ENCODE assay signal across 25 mouse cellular contexts in the genomic region with DNA sequence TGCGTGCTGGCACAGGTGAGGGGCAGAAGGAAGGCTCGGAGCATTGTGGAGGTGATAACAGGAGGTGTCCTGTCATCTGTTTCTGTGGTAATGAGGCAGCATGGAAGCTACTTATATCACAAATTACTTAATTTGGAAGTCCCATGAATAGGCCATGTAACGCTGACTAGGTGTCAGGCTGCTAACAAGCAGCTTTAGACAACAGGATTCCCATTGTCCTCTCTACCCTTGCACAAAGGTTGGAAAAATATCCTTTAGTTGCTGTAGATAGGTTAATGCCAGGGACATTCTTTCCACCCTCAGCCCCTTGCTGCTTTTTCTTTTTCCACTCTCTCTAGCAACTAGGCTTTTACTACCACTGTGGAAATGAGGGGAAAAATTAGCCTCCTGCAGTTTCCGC.
"Had no signal": no experiment of that assay in that cellular context is flagged by ENCODE, and none has a peak within 500 bp of the region (broad histone marks: within the 10 kb centered on the region; RNA-seq: fewer than 3 reads in every experiment).

No protein-coding gene starts in this region.

- H3K4me1 ChIP-seq: liver, embryonic 12.5 days; liver, embryonic 15.5 days; stomach, embryonic 15.5 days had no signal

- H3K36me3 ChIP-seq: limb, embryonic 10.5 days; limb, embryonic 13.5 days; liver, embryonic 12.5 days; liver, embryonic 15.5 days; lung, embryonic 15.5 days; midbrain, embryonic 10.5 days; midbrain, embryonic 13.5 days; neural tube, embryonic 13.5 days; stomach, embryonic 15.5 days had no signal

- H3K4me3 ChIP-seq: layer of hippocampus, adult 2 months; limb, embryonic 10.5 days; limb, embryonic 13.5 days; liver, embryonic 12.5 days; liver, embryonic 15.5 days; lung, embryonic 15.5 days; megakaryocyte, embryonic 14.5 days; midbrain, embryonic 10.5 days; midbrain, embryonic 13.5 days; myocyte; neural tube, embryonic 13.5 days; stomach, embryonic 15.5 days had no signal

- H3K27me3 ChIP-seq: limb, embryonic 13.5 days; liver, embryonic 12.5 days; liver, embryonic 15.5 days; lung, embryonic 15.5 days; midbrain, embryonic 13.5 days; neural tube, embryonic 13.5 days; stomach, embryonic 15.5 days had no signal

- ATAC-seq: liver, embryonic 12.5 days; midbrain, embryonic 13.5 days; midbrain, embryonic 16.5 days had no signal

- H3K4me2 ChIP-seq: limb, embryonic 13.5 days; liver, embryonic 12.5 days; liver, embryonic 15.5 days; lung, embryonic 15.5 days; midbrain, embryonic 13.5 days; neural tube, embryonic 13.5 days; stomach, embryonic 15.5 days had no signal

- H3K9me3 ChIP-seq: limb, embryonic 10.5 days; limb, embryonic 13.5 days; liver, embryonic 12.5 days; liver, embryonic 15.5 days; lung, embryonic 15.5 days; megakaryocyte, embryonic 14.5 days; midbrain, embryonic 10.5 days; midbrain, embryonic 13.5 days; neural tube, embryonic 13.5 days; stomach, embryonic 15.5 days had no signal

- H3K9ac ChIP-seq: limb, embryonic 13.5 days; liver, embryonic 12.5 days; liver, embryonic 15.5 days; lung, embryonic 15.5 days; midbrain, embryonic 13.5 days; neural tube, embryonic 13.5 days; stomach, embryonic 15.5 days had no signal

- H3K27ac ChIP-seq: kidney, postnatal 0 days; layer of hippocampus, adult 2 months; limb, embryonic 10.5 days; limb, embryonic 13.5 days; liver, embryonic 12.5 days; liver, embryonic 15.5 days; lung, embryonic 15.5 days; midbrain, embryonic 10.5 days; midbrain, embryonic 13.5 days; neural tube, embryonic 13.5 days; stomach, embryonic 15.5 days had no signal

- DNase-seq: kidney, postnatal 25 days; layer of hippocampus, adult 9-11 months; liver; lung, adult 18-20 months; lung, postnatal 10 days; lung, postnatal 36 days; retina, postnatal 1 day; right cerebral cortex, postnatal 25 days; spleen, adult 18-20 months; thymus, adult 18-20 months; thymus, postnatal 36 days had no signal
